Comparison of ENCODE assay signal across 8 mouse cellular contexts in the genomic region with DNA sequence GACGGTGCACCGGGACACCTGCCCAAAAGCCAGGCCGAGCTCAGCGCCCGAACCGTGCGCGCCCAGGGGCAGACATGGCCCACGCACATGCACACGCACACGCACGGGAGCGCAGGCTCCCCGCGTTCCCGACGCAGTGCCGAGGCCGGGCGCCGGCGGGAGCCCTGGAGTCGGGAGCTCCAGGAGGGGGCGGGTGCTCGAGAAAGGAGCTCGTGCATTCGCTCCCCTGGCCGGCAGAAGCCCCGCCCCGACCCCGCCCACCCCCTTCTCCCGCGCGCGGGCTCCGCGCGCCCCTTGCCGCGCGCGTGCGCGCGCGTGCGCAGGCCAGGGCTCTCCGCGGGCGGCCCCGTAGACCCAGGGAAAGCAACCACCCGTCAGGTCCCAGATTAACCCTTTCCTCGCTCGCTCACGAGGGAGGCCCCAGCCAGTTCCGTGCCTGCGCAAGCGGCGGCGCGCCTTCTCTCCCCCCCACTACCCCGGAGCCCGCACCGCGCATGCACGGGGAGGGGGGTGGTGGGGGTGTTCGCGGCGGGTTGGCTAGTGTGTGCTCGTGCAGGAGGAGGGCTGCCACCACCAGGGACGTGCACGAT. TPM values are rescaled to one million over a fixed set of nuclear protein-coding genes. Genes with fewer than 3 reads are reported as not detected.
DNase-seq lines count a peak whose midpoint lies in the region; ATAC-seq and TF ChIP-seq lines count a peak whose summit lies in the region.

A gene (plus strand): TSS at position 540 of the 590 bp plus-strand sequence.

- peak within 1 kb of the TSS; percentile 76 for H3K4me2 ChIP-seq in embryonic facial prominence, embryonic 14.5 days (ENCODE audit: low read depth, low read length)
- H3K4me2 ChIP-seq in limb, embryonic 13.5 days (replicated peaks), result peak within 1 kb of the TSS; percentile 80
- peak within 1 kb of the TSS; percentile 99 for H3K4me2 ChIP-seq in midbrain, embryonic 16.5 days (ENCODE audit: low read length)

- peak; percentile 95 for DNase-seq in 3T3-L1 (ENCODE audit: low read depth, low spot score)
- DNase-seq in adrenal gland, postnatal 4 days (ENCODE audit: low spot score in 2 of 2), result peak; percentile 87 to 92
- DNase-seq in embryonic facial prominence, embryonic 14.5 days (ENCODE audit: low spot score), result peak; percentile 98
- DNase-seq in heart, adult 2 months, result peak; percentile 90 to 95
- DNase-seq in kidney, adult 8-10 months, result peak; percentile 92 to 95
- DNase-seq in spleen, postnatal 10 days (ENCODE audit: low spot score in 2 of 2), result peak; percentile 74 to 92

- peaks cover 8% of the 10 kb centered on the region; the same call in 1 of the 2 replicates for H3K4me1 ChIP-seq in embryonic facial prominence, embryonic 14.5 days (ENCODE audit: control insufficient read depth, insufficient read depth, low read length)
- peaks cover 3% of the 10 kb centered on the region for H3K4me1 ChIP-seq in heart, adult 2 months (ENCODE audit: control insufficient read depth, insufficient read depth, low read length)
- H3K4me1 ChIP-seq in limb, embryonic 13.5 days, result peaks cover 11% of the 10 kb centered on the region
- H3K4me1 ChIP-seq in midbrain, embryonic 16.5 days (ENCODE audit: control insufficient read depth, insufficient read depth, low read length), result peaks cover 17% of the 10 kb centered on the region

- no peaks in the 10 kb centered on the region for H3K27me3 ChIP-seq in embryonic facial prominence, embryonic 14.5 days (replicated peaks; ENCODE audit: control insufficient read depth, insufficient read depth, low read length)
- no peaks in the 10 kb centered on the region for H3K27me3 ChIP-seq in heart, adult 2 months (ENCODE audit: control insufficient read depth, insufficient read depth, low read length)
- no peaks in the 10 kb centered on the region for H3K27me3 ChIP-seq in limb, embryonic 13.5 days
- no peaks in the 10 kb centered on the region for H3K27me3 ChIP-seq in midbrain, embryonic 16.5 days (ENCODE audit: control insufficient read depth, insufficient read depth, low read depth, low read length)

- TF ChIP-seq CTCF in heart, adult 2 months (IDR thresholded peaks at IDR 0.05), result peak; percentile 64

- H3K79me2 ChIP-seq in heart, adult 2 months (replicated peaks; ENCODE audit: control insufficient read depth, insufficient read depth, low read length), result no peaks in the 10 kb centered on the region

- peak within 1 kb of the TSS; percentile 99 for H3K27ac ChIP-seq in embryonic facial prominence, embryonic 14.5 days (replicated peaks; ENCODE audit: low read depth, low read length)
- H3K27ac ChIP-seq in heart, adult 2 months, result peak within 1 kb of the TSS; percentile 98
- peak within 1 kb of the TSS; percentile 99 for H3K27ac ChIP-seq in limb, embryonic 13.5 days
- peak within 1 kb of the TSS; percentile 100 for H3K27ac ChIP-seq in midbrain, embryonic 16.5 days (ENCODE audit: low read length)

- intact Hi-C loops in heart, adult 2 months (cut with DNase I), result loop anchor here (1.0 kb wide), 1 partner anchor 35 kb away; no protein-coding TSS in a partner anchor

- TF ChIP-seq POLR2A in heart, adult 2 months (IDR thresholded peaks at IDR 0.05; ENCODE audit: insufficient read depth, low read depth, low read length), result peak; percentile 52

- peaks cover 14% of the 10 kb centered on the region for H3K36me3 ChIP-seq in embryonic facial prominence, embryonic 14.5 days (ENCODE audit: control insufficient read depth, insufficient read depth, low read length)
- peaks cover 11% of the 10 kb centered on the region for H3K36me3 ChIP-seq in heart, adult 2 months (ENCODE audit: control insufficient read depth, insufficient read depth, low read length)
- H3K36me3 ChIP-seq in limb, embryonic 13.5 days, result peaks cover 14% of the 10 kb centered on the region
- H3K36me3 ChIP-seq in midbrain, embryonic 16.5 days (ENCODE audit: control insufficient read depth, insufficient read depth, low read length), result peaks cover 4% of the 10 kb centered on the region

- peak; percentile 93 for ATAC-seq in embryonic facial prominence, embryonic 14.5 days (ENCODE audit: low read depth)
- peak; percentile 93 for ATAC-seq in limb, embryonic 13.5 days (ENCODE audit: low FRiP score, low read depth)
- peak; percentile 90 for ATAC-seq in midbrain, embryonic 16.5 days

- 0% methylated on average over 18 of the region's 72 CpGs for WGBS in embryonic facial prominence, embryonic 14.5 days
- WGBS in heart, adult 2 months, result under 1% methylated on average over 67 of the region's 72 CpGs
- under 1% methylated on average over 52 of the region's 72 CpGs for WGBS in limb, embryonic 13.5 days
- WGBS in midbrain, embryonic 16.5 days, result under 1% methylated on average over 43 of the region's 72 CpGs

- peak within 1 kb of the TSS; percentile 96 for H3K9ac ChIP-seq in embryonic facial prominence, embryonic 14.5 days (ENCODE audit: low read depth, low read length)
- H3K9ac ChIP-seq in heart, adult 2 months (ENCODE audit: low read depth, low read length), result peak within 1 kb of the TSS; percentile 96
- peak within 1 kb of the TSS; percentile 93 for H3K9ac ChIP-seq in limb, embryonic 13.5 days
- peak within 1 kb of the TSS; percentile 92 for H3K9ac ChIP-seq in midbrain, embryonic 16.5 days (ENCODE audit: low read depth, low read length)

- no peaks in the 10 kb centered on the region for H3K9me3 ChIP-seq in embryonic facial prominence, embryonic 14.5 days (ENCODE audit: control insufficient read depth, low read length)
- no peaks in the 10 kb centered on the region for H3K9me3 ChIP-seq in limb, embryonic 13.5 days
- no peaks in the 10 kb centered on the region for H3K9me3 ChIP-seq in midbrain, embryonic 16.5 days (replicated peaks; ENCODE audit: control insufficient read depth, low read length, poor library complexity, severe bottlenecking)

- no peak for TF ChIP-seq EP300 in heart, adult 2 months (IDR thresholded peaks at IDR 0.05; ENCODE audit: insufficient read depth, low read depth, low read length)

- peak within 1 kb of the TSS; percentile 83 for H3K4me3 ChIP-seq in embryonic facial prominence, embryonic 14.5 days (ENCODE audit: low read depth, low read length)
- peak within 1 kb of the TSS; percentile 93 for H3K4me3 ChIP-seq in heart, adult 2 months
- H3K4me3 ChIP-seq in limb, embryonic 13.5 days, result peak within 1 kb of the TSS; percentile 81
- H3K4me3 ChIP-seq in midbrain, embryonic 16.5 days (ENCODE audit: low read depth, low read length), result peak within 1 kb of the TSS; percentile 90

RNA-seq across cellular contexts. Expression of the gene that starts here (rescaled TPM):
- total RNA-seq in adrenal gland, postnatal 4 days (2021), result 10 to 100 TPM; 23.2 to 23.7 TPM
- 15.2 and 19.2 TPM in 2 replicates for polyA plus RNA-seq in embryonic facial prominence, embryonic 14.5 days (2014; fragmentation: Nextera tagmentation; extraction: Ambion mirVana)
- 10 to 100 TPM in 1 of 2 experiments, 1 to 10 TPM in 1; 8.5 to 10.6 TPM for total RNA-seq in heart, adult 2 months (2021)
- polyA plus RNA-seq in heart, adult 2 months (2012; rRNA removed), result 3.9 and 6.9 TPM in 2 replicates
- 25.0 and 26.2 TPM in 2 replicates for polyA plus RNA-seq in limb, embryonic 13.5 days (2015; fragmentation: Nextera tagmentation; extraction: Ambion mirVana)
- polyA plus RNA-seq in midbrain, embryonic 16.5 days (2015; fragmentation: Nextera tagmentation; extraction: Ambion mirVana), result 32.2 and 34.9 TPM in 2 replicates

Comparison
In these comparisons a context has a peak if more than half of its experiments do, and no peak if none do; other contexts are left out.
1. Peak in every context shown above with its lines: DNase-seq, ATAC-seq, H3K4me3 ChIP-seq and H3K27ac ChIP-seq.